Mouse (Mus musculus): ENCODE data around the gene Numbl.

Gene Numbl

DNA sequence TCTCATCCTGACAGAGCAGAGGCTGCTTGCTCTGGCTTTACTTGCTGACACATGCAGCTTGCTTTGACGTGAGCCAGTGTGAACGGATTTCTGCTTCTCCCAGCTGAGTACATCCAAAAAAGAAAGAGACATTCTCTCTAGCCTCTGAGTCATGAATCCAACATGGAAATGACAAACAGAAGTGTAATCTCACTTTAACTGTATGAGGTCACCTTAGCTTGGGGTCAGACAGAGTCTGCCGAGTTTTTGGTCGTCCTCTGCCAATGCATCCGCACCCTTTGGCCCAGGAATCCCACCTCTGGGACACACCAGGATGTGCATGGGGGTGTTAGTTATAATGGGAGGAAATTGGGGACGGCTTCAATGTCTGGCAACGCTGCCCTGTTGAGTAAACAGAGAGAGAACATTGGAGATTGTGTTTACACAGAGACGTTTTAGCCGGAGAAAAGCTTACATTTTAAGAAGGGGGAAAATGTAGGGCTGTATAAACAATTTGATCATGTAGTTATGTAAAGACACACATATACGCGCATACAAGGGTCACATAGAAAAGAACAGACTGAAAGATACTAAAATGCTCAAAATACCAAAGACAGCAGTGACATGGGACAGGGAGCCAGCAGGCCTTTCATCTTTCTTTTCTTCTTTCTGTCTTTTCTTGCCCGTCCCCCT lies 33.7 kb downstream of the Numbl start:
- no peak for DNase-seq (ENCODE audit: low spot score in 2 of 2)

DNA sequence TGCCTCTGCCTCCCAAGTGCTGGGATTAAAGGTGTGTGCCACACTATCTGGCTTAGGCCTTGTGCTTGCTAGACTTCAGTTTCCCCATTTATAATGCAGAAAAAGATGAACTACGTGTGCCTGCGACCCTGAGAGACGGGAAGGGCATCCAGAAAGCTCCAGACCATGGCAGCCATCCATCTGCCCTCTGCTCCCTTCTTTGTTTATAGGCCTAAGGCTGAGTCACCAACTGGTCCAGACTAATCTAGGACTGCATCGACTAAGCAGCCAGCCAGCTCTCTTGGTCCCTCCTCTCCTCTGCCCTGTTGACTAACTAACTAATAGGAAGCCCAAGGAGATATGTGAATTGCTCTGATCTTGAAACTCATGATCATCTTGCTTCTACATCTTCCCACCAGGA lies 37.7 kb downstream of the Numbl start:
- DNase-seq (ENCODE audit: low spot score in 2 of 2), result no peak

DNA sequence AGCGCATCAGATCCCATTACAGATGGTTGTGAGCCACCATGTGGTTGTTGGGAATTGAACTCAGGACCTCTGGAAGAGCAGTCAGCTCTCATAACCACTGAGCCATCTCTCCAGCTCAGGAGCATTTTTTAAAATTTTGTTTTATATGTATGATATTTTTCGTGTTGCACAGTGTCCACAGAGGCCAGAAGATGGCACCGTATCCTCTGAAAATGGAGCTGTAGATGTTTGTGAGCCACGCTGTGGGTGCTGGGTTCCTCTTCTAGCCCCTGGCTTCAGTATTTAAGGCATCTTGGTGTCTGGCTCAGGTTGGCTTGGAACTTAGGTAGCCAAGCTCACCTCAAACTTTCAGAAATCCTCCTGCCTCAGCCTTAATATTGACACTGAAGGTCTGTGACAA lies 38.3 kb downstream of the Numbl start:
- no peak for DNase-seq (ENCODE audit: low spot score in 2 of 2)

DNA sequence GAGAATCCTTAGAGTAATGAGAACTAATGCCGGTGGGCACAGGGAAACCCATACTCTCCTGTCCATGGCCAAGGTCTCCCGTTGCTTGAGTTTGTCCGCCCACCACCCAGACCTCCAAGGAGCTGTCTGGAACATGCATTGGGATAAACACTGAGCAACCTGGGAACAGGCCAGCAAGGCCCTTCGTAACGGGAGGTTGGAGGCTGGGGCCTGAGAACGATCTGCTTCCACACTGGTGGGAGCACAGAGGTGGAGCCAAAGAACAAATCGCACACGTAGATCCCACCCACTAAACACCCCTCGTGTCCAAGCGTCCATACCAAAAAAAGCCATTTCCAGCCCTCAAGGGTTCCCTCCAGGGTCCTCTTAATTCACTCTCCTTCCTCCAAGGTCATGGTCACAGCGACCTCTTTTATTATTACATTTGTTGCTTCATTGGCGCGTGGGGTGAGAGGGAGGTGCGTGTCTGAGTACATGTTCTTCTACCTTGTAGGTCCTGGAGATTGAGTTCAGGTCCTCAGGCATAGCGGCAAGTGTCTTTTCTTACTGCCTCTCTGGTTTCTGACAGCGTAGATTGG lies 39.9 kb downstream of the Numbl start:
- no peak for DNase-seq (ENCODE audit: low spot score in 2 of 2)

DNA sequence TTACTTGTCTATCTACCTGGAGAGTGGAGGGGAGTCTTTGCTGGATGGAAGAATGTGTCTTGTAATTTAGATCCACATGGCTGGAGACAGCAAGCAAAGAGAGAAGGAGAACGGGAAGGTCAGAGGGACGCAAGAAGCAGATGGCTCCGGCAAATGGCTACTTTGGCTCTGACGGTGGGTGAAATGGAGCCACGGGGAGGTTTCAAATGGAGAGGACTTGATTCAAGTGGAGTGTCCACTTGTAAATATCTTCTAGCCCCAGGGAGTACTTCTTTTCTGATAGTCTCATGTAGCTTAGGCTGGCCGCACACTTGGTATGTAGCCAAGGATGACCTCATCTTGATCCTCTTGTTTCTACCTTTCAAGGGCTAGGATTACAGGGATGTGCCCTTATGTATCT lies 40.6 kb downstream of the Numbl start:
- no peak for DNase-seq (ENCODE audit: low spot score in 2 of 2)

DNA sequence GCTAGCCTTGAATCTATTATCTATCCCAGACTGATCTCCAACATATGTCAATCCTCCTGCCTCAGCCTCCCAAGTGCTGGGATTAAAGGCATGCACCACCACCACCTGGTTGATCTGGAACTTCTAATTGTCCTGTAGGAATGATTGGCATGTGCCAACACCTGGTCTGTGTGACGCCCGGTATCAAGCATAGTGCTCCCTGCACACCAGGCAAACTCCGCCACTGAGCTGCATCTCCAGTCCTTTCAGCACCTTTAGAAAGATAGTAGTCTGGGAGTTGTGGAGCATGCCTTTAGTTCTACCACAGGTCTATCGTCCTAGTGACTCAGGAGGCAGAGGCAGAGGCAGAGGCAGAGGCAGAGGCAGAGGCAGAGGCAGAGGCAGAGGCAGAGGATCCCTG lies 42.1 kb downstream of the Numbl start:
- no peak for DNase-seq (ENCODE audit: low spot score in 2 of 2)

DNA sequence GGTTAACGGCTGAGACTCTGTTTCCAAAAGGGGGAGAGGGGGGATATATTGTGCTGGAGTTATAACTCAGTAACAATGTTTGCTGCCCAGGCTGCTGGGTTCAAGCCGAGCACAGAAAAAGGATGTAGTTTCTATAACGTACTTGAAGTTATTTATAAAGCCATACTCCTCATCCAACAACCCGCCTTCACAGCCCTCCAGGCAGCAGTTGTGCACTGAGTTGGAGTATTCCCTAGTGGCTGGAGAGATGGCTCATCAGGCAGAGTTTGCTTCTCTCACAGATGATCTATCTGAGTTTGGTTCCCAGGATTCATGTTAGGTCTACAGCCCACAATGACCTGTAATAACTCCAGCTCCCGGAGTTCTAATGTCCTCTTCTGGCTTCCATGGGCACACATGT lies 42.6 kb downstream of the Numbl start:
- DNase-seq (ENCODE audit: low spot score in 2 of 2), result no peak

DNA sequence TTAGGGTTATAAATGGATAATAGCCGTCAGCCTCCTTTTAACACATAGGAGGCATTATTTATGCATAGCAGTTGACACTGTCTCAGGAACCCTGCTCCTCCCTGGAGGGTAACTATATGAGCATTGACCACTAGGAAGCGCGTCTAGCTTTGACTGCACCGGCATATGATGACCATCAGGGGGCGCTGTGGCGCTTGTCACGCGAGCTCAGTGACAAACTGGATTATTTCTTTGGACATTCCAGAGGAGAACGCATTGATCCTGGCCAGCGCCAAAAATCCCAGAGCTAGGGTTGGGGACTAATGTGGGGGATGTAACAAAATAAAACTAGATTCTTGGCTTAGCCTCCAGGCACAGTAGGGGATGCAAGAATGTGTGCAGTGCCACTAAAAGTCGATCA lies 43.9 kb downstream of the Numbl start:
- peak in 1 of 2 experiments; percentile 48 for DNase-seq (ENCODE audit: low spot score in 2 of 2)

DNA sequence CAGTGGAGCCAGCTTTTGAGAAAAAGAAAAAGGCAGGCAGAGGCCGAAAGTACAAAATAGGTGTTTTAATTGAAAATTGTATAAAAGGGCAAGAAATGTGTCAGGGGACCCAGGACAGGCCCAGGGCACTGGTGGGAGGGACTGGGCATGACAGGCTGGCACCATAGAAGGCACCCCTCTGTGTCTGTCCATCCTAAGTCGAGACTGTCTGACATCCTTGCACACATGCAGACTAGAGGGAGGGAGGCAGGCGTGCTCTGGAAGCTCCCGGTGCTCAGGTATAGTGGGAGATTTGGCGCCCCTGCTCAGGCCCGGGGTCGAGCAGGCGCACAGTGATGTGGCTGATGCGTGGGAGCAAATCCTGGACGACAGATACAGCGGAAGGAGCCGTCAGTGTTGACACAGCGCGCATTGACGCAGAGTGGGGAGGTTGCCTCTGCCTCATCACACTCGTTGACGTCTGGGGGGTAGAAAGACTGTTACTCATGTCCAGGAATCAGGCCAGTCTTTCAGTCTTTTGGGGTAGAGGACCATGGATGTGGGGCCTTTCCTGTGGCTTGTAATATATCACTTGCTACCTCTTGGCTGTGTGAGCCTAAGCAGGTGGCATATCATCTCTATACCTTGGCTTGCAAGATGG lies 47.0 kb downstream of the Numbl start:
- DNase-seq (ENCODE audit: low spot score in 2 of 2), result no peak

DNA sequence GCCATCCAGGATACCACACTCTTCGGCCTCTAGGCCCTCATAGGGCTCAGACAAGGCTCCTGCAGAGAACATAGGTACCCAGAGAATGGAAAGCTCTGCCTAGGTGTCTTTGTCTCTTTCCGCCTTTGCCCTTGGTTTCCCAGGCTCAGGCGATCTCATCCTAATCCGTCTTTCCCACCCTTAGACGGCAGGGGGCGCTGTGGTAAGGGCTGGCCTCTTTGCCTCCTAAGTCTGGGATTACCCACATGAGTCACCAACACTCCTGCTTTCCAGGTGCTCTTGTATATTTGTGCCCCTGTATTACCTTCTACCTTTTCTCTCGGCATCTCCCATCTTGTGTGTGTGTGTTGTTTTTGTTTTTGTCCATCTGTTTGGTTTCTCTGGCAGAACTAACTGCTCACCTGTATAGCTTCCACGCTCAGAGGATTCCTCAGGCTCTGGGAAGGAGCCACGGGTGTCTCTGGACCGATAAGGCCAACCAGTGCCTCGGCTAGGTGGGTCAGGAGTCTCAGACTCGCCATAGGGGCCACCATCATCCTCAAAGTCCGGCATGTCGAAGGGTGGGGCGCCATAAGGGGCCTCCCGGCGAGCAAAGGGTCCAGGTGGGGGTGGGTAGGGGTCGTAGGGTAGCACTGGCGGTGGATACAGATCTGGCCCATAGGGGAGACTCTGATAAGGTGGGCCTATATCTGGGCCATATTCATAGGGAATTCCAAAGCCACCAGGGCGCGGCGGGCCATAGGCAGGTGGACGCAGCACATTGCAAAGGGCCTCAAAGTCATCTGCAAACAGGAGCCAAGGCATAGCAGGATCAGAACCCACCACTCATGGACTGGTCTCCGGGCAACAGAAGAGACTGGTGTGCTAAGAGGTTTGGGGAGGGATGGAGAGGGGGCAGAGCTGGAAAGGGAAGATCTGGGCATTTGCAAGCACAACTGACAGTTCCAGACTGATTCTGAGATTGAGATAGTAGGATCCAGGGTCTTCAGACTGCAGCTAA lies 48.2 kb downstream of the Numbl start:
- no peak for DNase-seq (ENCODE audit: low spot score in 2 of 2)

DNA sequence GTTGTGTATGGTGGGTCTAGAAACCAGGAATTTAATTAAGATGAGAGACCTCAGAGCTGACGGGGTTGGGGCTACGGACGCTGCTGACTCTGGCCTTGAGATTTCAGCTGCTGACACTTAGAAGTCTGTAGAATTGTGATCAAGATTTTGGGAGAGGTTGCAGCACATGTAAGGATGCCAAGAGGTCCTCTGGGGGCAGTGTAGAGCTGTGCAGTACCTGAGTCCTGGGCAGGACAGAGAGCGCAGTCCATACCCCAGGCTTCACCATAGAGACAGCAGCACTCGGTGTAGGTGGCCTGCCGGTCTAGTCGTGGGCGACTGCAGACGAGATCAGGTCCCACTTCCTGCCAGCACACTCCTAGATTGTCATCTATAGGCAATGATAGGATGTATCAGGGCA lies 49.3 kb downstream of the Numbl start:
- no peak for DNase-seq (ENCODE audit: low spot score in 2 of 2)

DNA sequence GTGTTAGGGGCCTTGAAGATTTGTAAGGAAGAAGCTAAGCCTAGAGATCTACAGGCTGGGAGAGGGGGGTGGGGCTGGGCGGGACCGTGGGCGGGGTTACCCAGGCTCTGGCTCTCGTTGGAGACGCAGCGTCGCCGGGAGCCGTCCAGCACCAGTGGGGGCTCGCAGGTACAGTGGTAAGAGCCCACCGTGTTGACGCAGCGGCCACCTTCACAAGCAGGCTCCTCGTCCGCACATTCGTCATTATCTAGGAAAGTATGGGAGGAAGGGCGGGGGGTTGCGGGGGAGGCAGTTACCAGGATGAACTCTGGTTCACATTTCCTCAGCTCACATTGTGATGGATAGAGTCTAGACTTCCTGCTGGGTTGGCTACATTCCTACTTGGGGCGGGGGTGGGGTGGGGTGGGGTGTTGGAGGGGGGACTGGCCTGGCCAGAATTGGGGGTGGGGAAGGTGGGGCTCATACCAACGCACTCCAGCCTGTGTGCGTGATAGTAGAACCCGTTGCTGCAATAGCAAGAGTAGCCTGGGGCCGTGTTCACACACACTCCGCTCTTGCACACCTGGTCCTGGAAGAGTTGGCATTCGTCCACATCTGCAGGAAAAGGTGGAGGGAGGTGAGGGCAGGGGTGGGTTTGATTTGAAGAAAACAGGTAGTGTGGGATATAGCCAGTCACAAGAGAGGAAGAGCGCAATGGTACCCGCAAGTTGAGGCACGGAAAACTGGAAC lies 50.8 kb downstream of the Numbl start:
- DNase-seq (ENCODE audit: low spot score in 2 of 2), result no peak

DNA sequence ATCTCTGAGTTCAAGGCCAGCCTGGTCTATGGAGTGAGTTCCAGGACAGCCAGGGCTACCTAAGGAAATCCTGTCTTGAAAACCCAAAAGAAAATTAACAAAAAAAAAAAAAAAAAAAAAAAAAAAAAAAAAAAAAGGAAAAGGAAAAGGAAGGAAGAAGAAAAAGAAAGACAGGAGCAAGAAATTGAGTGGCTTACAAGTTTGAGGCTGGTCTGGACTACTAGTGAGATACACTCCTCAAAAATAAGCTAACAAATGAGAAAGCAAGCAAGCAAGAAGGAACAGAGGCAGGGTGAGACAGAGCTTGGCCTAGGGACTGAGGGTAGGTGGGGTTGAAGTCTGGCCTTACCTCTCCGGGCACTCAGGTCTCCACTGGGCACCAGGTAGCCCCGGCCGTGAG lies 51.6 kb downstream of the Numbl start:
- no peak for DNase-seq (ENCODE audit: low spot score in 2 of 2)

DNA sequence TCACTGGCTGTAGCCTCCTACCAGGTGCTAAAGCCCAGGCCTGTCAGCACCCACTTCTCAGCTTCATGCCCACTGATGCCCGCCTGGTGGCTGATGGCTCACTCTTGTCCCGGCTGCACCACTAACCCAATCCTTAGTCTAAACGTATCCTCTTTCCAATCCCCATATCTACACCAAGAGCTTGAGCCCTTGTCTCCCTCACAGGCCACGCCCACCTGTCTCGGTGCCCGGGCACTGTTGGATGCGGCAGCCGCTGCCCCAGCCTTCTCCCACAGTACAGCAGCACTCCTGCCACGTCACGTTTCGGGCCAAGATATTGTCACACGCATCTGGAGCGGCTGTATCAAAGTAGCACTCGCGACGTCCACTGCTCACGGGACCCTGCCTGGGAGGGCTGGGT lies 52.1 kb downstream of the Numbl start:
- no peak for DNase-seq (ENCODE audit: low spot score in 2 of 2)

DNA sequence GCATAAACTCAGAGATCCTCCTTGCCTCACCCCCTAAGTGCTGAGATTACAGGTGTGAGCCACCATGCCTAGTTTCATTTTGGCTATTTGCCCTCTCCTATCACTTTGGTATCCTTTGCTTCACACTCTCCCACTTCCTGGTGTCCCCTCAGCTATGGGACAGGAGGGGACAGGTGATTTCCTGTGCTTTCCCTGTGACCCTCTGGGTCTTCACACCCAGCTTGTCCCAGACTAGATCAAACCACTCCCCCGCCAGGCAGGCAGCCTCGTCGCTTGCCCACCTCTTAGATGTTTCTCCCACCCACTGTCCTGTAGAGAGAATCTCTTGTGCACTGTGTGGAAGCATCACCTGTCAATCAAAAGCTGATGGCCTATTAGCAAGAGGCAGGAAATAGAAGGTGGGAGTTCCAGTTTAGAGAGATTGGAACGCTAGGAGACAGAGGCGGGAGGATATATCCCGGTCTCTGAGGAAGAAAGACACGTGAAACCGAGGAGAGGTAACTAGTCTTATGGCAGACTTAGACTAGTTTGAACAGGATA lies 52.8 kb downstream of the Numbl start:
- DNase-seq (ENCODE audit: low spot score in 2 of 2), result no peak

DNA sequence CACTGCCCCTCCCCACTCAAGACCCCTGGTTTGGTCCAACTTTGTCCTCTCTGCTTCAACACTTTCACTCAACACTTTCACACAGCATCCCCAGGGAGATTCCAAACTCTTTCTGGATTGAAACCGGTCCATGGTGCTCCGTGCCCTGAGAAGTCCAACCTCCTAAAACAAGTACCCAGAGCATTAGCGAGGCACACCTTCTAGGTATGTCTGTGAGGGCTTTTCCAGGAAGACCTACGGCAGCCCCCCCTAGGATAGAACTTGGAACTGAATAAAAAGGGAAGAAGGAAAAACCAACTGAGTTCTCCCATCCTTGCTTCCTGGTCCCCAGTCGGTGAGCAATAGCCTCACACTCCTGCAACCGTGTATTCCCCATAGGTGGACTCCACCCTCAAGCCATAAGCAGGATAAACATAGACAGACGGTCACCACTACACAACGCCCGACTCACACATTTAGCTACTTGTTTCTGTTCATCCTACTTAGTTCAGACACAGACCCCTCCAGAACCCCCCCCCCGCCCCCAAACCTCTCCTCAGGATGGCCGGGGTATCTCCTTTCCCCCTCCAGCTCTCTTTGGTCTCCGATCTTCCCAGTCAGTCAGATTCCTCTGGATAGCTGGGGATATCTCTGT lies 53.5 kb downstream of the Numbl start:
- DNase-seq (ENCODE audit: low spot score in 2 of 2), result no peak

DNA sequence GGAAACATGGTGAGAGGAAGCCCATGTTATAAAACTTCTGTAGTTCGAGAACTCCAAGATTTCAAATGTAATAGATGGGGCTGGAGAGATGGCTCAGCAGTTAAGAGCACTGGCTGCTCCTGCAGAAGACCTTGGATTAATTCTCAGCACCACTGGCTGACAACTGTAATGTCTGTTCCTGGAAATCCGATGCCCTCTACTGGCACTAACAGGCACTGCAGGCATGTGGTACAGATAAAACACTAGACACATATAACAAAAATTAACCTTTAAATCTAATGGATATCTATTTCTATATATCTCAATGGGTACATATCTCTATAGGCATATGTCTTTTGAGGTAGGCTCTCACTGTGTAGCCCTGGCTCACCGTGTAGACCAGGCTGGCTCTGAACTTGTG lies 56.2 kb downstream of the Numbl start:
- no peak for DNase-seq (ENCODE audit: low spot score in 2 of 2)

DNA sequence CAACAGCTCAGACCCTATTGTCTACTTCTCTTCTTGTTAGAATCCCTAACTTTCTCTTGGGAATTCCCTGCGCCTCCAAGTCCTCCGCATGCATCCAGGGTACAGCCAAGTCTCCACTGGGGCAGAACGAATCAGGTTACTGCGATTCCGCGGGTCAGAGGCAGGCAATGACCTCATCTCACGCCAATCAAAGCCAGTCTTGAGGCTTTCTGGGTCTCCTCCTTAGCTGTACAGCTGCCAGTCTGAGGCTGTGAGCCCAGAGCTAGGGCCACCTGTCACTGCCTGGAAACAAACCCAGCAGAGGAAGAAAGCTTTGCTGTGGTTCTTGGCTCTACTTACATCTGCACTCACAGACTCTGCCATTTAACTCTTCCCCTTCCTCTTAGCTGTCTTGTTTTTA lies 57.7 kb downstream of the Numbl start:
- DNase-seq (ENCODE audit: low spot score in 2 of 2), result no peak

DNA sequence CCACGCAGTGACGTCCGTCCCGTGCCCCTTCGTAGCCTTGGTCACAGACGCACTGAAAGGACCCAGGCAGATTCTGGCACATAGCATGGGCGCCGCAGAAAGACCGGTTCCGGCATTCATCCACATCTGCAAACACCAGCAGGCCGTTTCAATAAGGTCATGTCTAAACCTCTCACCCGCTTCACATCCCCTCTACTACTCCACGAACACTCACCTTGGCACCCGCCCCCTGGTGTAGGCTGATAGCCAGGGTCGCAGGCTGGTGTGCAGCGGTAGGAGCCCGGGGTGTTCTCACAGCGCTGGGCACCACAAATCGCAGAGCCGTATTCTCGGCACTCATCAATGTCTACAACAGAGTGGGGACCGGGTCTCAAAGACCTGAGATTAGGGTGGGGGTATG lies 61.2 kb downstream of the Numbl start:
- DNase-seq (ENCODE audit: low spot score in 2 of 2), result no peak

DNA sequence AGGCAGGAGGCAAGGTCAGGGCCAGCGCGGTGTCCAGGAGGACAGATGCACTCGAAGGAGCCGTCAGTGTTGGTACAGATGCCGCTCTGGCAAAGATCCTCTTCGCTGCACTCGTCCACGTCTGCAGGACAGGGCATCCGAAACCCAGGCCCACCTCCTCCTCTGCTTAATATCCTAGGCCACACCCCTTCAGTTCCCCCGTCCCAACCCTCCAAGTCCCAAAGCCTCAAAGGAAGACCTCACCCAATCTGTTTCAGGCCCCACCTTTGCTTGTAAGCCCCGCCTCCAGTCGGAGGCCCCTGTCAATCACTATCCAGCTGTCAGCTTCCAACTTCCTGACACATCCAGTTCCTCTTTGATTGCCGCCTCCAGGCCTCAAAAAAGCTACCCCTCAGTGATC lies 64.1 kb downstream of the Numbl start:
- DNase-seq (ENCODE audit: low spot score in 2 of 2), result no peak

DNA sequence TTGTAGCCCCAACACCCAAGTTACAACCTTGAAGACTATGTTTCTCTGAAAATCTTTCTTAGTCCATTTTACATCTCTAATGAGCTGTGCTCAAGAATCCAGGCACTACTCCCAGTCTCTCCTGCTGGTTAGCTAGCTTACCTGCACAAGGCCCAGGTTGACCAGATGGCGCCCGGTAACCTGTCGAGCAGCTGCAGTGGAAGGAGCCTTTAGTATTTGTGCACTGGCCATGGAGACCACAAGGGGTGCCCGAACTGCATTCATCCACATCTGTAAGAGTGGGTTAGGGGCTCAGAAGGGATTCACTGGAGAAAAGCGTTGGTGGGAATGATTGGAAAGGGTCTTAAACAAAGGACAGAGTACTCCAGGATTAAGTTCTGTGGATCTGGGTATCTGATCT lies 64.8 kb downstream of the Numbl start:
- no peak for DNase-seq (ENCODE audit: low spot score in 2 of 2)
